Mouse (Mus musculus): ENCODE measurements around the gene Rnf183.

The Rnf183 gene

DNA sequence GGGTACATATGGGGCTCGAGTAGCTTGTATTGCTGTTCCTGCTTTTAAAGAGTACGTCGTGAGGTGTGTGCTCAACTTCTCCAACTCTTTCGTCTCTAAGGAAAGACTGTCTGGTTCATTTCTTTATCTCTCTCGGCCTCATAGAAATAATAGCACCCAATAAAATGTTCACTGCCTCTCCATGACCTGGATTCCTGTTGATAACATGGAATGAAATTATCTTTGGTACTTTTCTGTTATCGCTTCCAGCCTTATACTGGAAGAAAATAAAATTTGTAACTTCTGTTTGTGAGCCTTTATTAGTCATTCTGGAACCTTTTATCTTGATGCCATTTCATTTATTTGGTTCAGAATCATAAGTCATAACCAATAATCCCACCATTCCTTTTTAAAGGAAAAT lies 51.8 kb downstream of the Rnf183 start:
- no peak for DNase-seq (ENCODE audit: low spot score)

DNA sequence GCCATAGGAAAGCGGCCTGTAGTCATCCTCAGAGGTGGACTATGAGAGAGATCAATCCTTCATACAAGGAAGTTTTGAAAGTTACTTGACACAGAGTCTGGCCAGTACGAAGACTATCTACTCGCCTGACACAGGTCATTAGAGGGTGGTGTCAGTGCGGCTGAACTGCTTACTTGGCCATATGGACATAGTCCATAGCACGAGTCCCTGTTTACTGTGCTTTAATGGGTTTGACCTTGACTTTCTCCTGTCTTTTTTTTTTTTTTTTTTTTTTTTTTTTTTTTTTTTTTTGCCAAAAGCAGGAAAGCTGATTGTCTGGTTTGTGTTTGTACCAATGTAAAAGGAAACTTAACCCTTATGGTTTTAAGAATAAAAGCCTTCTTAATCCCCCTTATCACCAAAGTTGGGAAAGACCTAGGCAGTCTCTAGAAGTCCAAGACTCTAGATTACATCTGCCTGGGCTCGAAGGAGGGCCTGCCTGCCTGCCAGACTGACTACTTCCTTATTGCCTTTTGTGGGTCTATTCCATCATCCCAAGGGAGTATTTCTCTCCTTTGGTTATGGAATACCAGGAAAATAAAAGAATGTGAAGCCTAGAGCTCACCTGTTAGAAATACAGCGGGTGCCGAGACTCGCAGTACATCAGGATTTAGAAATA lies 55.2 kb downstream of the Rnf183 start:
- DNase-seq (ENCODE audit: low spot score), result no peak
